Mouse (Mus musculus) megakaryocyte-erythroid progenitor cell, adult 5 weeks (primary cell): ENCODE measurements around the gene Mrpl37. TPM values are rescaled to one million over a fixed set of nuclear protein-coding genes. Genes with fewer than 3 reads are reported as not detected.

Experiments
- polyA plus RNA-seq: library from polyadenylated mRNA; stranded (reverse); fragments of >175 nt; gene quantifications from 2 replicates; pipeline ENCODE4 v1.2.3, GENCODE M21; 2012

Gene Mrpl37
- polyA plus RNA-seq = 41.6 and 46.4 TPM in 2 replicates

DNA sequence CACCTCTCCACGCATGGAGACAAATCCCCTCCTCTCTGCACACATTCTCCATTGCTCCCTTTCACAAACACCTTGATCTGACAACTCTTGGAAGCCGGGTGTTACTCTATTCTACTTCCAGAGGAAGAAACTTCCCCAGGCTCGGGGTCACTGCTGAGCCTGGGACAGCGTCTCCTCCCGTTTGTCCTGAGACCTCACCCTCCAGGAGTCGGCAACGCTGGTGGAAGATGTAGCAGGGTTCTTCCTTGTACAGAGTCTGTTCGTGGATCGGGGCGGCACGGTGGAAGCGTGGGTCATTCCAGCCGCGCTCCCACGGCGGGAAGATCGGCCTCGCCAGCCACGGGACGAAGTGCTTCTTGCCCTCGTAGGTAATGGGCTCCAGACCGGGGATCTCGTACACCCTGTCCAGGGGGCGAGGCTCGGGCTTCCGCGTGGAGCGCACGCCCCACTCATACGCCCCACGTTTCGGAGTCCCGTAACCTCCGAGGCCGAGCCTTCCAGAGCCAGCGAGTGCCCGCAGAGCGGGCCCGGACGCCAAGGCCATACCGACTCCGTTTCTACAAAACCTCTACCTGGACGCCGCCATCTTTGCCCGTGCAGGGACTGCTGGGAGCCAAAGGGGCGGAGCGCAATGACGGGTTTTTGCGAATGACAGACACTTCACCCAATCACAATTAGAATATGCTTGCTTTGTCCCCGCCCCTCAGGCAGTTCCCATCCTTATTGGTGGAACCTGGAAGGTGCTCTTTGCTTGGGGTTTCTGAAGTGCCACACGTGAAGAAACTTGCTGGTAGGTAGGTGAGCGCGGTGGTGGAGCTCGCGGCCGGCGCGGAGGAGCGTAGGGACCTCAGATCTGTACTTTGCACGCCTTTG is at the start of gene Mrpl37, which contains the start of gene Cyb5rl:
Gene Mrpl37 (minus strand): TSS at position 617 of the 873 bp plus-strand sequence.
Gene Cyb5rl (plus strand): TSS at position 737 of the 873 bp plus-strand sequence.

DNA sequence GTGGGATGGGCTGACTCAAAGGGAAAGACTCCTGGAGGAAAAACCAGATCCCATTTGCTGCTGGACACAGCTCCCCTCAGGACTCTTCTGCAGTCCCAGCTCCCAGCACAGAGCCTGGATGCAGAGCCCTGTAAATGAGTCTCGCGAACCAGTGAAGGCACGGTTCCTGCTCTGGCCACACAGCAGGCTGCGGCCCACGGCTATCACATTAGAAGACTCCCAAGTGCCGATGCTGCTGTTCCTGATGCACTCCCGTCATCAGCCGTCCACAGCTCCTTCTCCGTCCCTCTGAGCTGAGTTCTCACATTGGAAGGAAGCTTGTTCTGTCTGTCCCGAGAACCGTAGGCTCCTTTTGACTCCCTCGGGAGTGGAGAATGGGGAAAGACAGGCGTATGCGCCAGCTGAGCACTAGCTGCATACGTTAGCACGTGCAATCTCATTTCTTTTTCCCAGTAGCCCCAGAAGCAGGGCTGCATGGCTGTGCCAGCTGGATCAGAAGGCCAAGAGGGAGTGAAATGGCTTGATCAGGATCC is 30.2 kb upstream of the Mrpl37 start, which contains the start of gene Cdcp2:
Gene Cdcp2 (plus strand): TSS at position 51 of the 533 bp plus-strand sequence.

Other genes with a start within 250 kb of the Mrpl37 start
- 152 and 172 TPM in 2 replicates for gene Ssbp3, start 156.2 kb downstream of the Mrpl37 start, polyA plus RNA-seq
- 7.3 and 11.1 TPM in 2 replicates for gene Cyb5rl, start 120 bp upstream of the Mrpl37 start, polyA plus RNA-seq
- not detected in 2 replicates for gene Cdcp2, start 30.0 kb upstream of the Mrpl37 start, polyA plus RNA-seq
- gene Tmem59, start 111.5 kb upstream of the Mrpl37 start, polyA plus RNA-seq = 141 and 151 TPM in 2 replicates
- gene Tceanc2, start 112.2 kb upstream of the Mrpl37 start, polyA plus RNA-seq = 23.4 and 25.8 TPM in 2 replicates
- gene Ldlrad1, start 142.3 kb upstream of the Mrpl37 start, polyA plus RNA-seq = not detected in 2 replicates
- 6.5 TPM in 2 replicates for gene Lrrc42, start 186.7 kb upstream of the Mrpl37 start, polyA plus RNA-seq
- 3.8 and 5.1 TPM in 2 replicates for gene Hspb11, start 186.7 kb upstream of the Mrpl37 start, polyA plus RNA-seq
- not detected in 2 replicates for gene Dio1, start 240.3 kb upstream of the Mrpl37 start, polyA plus RNA-seq
- gene Yipf1, start 247.5 kb upstream of the Mrpl37 start, polyA plus RNA-seq = 19.4 and 19.6 TPM in 2 replicates